Mouse (Mus musculus) bone marrow macrophage, adult 2 months (primary cell): ENCODE data around the gene Atg7.

ENCODE experiments used
- CTCF ChIP-seq: IDR thresholded peaks from 2 replicates; pipeline ENCODE4 v1.5.1; 2012; ENCODE audit warnings: low read depth, mild to moderate bottlenecking, low read length, moderate library complexity
- POLR2A ChIP-seq: IDR thresholded peaks from 2 replicates; pipeline ENCODE4 v1.6.1; 2012; ENCODE audit warnings: mild to moderate bottlenecking, low read depth, low read length, borderline replicate concordance

DNA sequence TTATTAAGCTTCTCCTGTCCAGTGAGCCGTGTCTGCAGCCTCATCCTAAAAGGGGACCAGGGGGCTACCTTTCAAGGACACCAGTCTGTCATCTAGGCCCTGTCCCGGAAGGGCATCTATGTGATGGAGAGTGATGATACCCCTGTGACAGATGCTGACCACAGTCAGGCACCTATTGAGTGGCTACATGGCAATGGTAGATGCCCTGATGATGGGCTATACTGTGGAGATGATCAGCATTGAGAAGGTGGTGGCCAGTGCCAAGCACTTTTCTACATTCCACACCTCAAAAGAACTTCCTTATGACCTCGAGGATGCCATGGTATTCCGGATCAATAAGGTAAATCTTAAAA is 95.8 kb downstream of the Atg7 start:
- TF ChIP-seq CTCF = no peak
- no peak for TF ChIP-seq POLR2A
